Mouse (Mus musculus) retina, embryonic 14.5 days (tissue): Measurements from ENCODE around the gene Eef2k.
"Not testable (repeated sequence)": the region's sequence is repeated elsewhere in the genome, so short reads cannot be mapped to it uniquely, and the experiment has no call there.

Source experiments
- DNase-seq: peaks from one replicate; pipeline ENCODE4 v3.0.0-alpha.2; 2015; ENCODE audit warnings: low spot score

Gene Eef2k

GRCm38 (mm10) chr7:120881451-120881850 is 38.8 kb downstream of the Eef2k start:
- DNase-seq: no peak

GRCm38 (mm10) chr7:120882674-120883073 is 40.0 kb downstream of the Eef2k start:
- DNase-seq: no peak

GRCm38 (mm10) chr7:120883523-120884290 is 41.1 kb downstream of the Eef2k start:
- DNase-seq: no peak

GRCm38 (mm10) chr7:120884746-120885145 is 42.1 kb downstream of the Eef2k start:
- DNase-seq: no peak

GRCm38 (mm10) chr7:120893123-120893522 is 50.5 kb downstream of the Eef2k start:
- no peak for DNase-seq

- DNase-seq: no peak
Measured at GRCm38 (mm10) chr7:120897054-120897453, 54.4 kb downstream of the Eef2k start.

GRCm38 (mm10) chr7:120897711-120898335 is 55.2 kb downstream of the Eef2k start:
- DNase-seq: no peak

GRCm38 (mm10) chr7:120900191-120900590 is 57.6 kb downstream of the Eef2k start:
- no peak for DNase-seq

- peak; percentile 23 for DNase-seq
Measured at GRCm38 (mm10) chr7:120901701-120902100, 59.1 kb downstream of the Eef2k start.

GRCm38 (mm10) chr7:120902931-120903330 is 60.3 kb downstream of the Eef2k start:
- DNase-seq: peak; percentile 25

GRCm38 (mm10) chr7:120910172-120910571 is 67.5 kb downstream of the Eef2k start:
- DNase-seq: not testable (repeated sequence)

GRCm38 (mm10) chr7:120911268-120911667 is 68.6 kb downstream of the Eef2k start:
- not testable (repeated sequence) for DNase-seq

GRCm38 (mm10) chr7:120913332-120913731 is 70.7 kb downstream of the Eef2k start:
- DNase-seq: no peak

- no peak for DNase-seq
Measured at GRCm38 (mm10) chr7:120916262-120916875, 73.7 kb downstream of the Eef2k start.

GRCm38 (mm10) chr7:120917279-120917591 is 74.6 kb downstream of the Eef2k start:
- DNase-seq: no peak

- peak; percentile 97 for DNase-seq
Measured at GRCm38 (mm10) chr7:120917592-120918461, 75.2 kb downstream of the Eef2k start, which contains the start of gene Polr3e. Gene Polr3e, plus strand, starts transcription at chr7:120917744.

GRCm38 (mm10) chr7:120918526-120918962 is 75.9 kb downstream of the Eef2k start:
- DNase-seq: peak; percentile 80

GRCm38 (mm10) chr7:120933110-120933509 is 90.5 kb downstream of the Eef2k start:
- no peak for DNase-seq

- no peak for DNase-seq
Measured at GRCm38 (mm10) chr7:120933680-120934195, 91.1 kb downstream of the Eef2k start.

- DNase-seq: peak; percentile 82
Measured at GRCm38 (mm10) chr7:120934716-120935115, 92.1 kb downstream of the Eef2k start.

- DNase-seq: no peak
Measured at GRCm38 (mm10) chr7:120936522-120936921, 93.9 kb downstream of the Eef2k start.

GRCm38 (mm10) chr7:120938206-120938605 is 95.6 kb downstream of the Eef2k start:
- DNase-seq: no peak
